Mouse (Mus musculus): Measurements from ENCODE around the gene Ralgps1. TPM values are rescaled to one million over a fixed set of nuclear protein-coding genes. Genes with fewer than 3 reads are reported as not detected.

The Ralgps1 gene
- polyA plus RNA-seq, 1 experiment from 2014 or later, result 14.6 TPM

DNA sequence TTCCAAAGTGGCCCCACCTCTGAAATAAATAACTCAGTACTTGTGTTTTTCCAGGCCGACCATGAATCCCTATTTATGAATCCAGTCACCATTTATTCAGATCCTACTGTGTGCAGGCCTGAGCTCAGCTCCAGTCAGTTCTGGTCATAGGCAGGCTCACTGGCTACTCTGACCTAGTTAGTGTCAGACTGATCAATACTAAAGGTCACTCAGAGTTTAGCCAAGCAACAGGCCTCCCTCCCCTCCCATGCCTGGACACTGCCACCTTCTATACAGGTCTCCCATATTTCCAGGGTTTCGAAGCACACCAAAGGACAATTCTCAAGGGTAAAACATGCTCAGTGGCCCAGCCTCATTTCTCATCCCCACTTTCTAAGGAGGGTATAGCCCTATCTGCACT is 100.7 kb downstream of the Ralgps1 start:
- WGBS, result 91% methylated on average over 2 of the region's 2 CpGs
- DNase-seq (ENCODE audit: low spot score) (no peak), ATAC-seq (ENCODE audit: insufficient read depth, low FRiP score, low TSS enrichment) (no peak)
- no peak overlapping the region for H3K4me3 ChIP-seq (ENCODE audit: low read depth, low read length)
- H3K36me3 ChIP-seq (ENCODE audit: control insufficient read depth, insufficient read depth, low read length), result no peaks in the 10 kb centered on the region
- no peaks in the 10 kb centered on the region for H3K27me3 ChIP-seq (ENCODE audit: control insufficient read depth, insufficient read depth, low read length)
- no peaks in the 10 kb centered on the region for H3K4me1 ChIP-seq (ENCODE audit: control insufficient read depth, insufficient read depth, low read length)
- H3K9me3 ChIP-seq (ENCODE audit: control insufficient read depth, low read length), result no peaks in the 10 kb centered on the region
- no peak overlapping the region for H3K4me2 ChIP-seq (ENCODE audit: low read depth)
- H3K9ac ChIP-seq (ENCODE audit: low read length), result no peak overlapping the region
- no peak overlapping the region for H3K27ac ChIP-seq (ENCODE audit: low read depth, low read length)

GRCm38 (mm10) chr2:33269132-33269493 is 102.2 kb downstream of the Ralgps1 start:
- Histone ChIP-seq H3K36me3 (ENCODE audit: control insufficient read depth, insufficient read depth, low read length) (no peaks in the 10 kb centered on the region), H3K4me3 (ENCODE audit: low read depth, low read length) (no peak overlapping the region), H3K4me1 (ENCODE audit: control insufficient read depth, insufficient read depth, low read length) (no peaks in the 10 kb centered on the region), H3K27ac (ENCODE audit: low read depth, low read length) (no peak overlapping the region), H3K9ac (ENCODE audit: low read length) (no peak overlapping the region), H3K4me2 (ENCODE audit: low read depth) (no peak overlapping the region), H3K9me3 (ENCODE audit: control insufficient read depth, low read length) (no peaks in the 10 kb centered on the region), H3K27me3 (ENCODE audit: control insufficient read depth, insufficient read depth, low read length) (no peaks in the 10 kb centered on the region)
- ATAC-seq (ENCODE audit: insufficient read depth, low FRiP score, low TSS enrichment) (no peak), DNase-seq (ENCODE audit: low spot score) (no peak)
- 89% methylated on average over 2 of the region's 2 CpGs for WGBS

DNA sequence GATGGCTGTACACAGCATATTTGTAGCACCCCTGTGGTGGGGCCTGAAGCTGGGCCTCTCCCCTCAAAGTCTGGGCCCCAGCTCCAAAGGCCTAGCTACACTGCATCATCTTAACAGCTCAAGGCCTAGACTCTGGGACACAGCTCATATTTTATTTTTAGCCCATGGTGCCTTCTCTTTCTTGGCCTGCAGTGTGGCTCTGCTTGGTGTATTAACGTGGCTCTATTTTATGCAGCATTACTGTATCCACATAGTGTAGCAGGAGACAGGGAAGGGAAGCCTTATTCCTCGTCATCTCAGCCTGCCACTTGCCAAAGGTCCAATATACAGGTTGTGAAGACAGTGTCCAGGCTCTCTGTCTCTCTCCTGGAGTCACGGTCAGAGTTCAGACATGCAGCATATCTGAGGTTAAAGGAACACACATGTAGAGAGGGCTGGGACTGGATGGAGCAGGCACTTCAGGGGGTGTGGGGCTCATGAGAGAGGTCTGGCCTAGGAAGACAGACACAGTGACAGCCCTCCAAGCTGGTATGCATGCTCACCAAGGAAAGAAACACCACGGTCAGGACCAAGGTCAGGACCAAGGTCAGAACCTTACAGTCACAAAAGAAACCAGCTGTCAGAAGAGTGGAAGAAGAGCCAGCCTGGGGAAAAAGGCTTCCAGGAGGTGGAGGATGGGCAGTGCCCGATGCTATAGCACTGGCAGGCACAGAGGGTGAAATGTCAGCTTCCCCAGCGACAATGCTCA is 102.7 kb downstream of the Ralgps1 start:
- Histone ChIP-seq H3K9me3 (ENCODE audit: control insufficient read depth, low read length) (no peaks in the 10 kb centered on the region), H3K4me2 (ENCODE audit: low read depth) (no peak overlapping the region), H3K4me3 (ENCODE audit: low read depth, low read length) (no peak overlapping the region), H3K4me1 (ENCODE audit: control insufficient read depth, insufficient read depth, low read length) (no peaks in the 10 kb centered on the region), H3K9ac (ENCODE audit: low read length) (no peak overlapping the region), H3K27ac (ENCODE audit: low read depth, low read length) (no peak overlapping the region), H3K27me3 (ENCODE audit: control insufficient read depth, insufficient read depth, low read length) (no peaks in the 10 kb centered on the region), H3K36me3 (ENCODE audit: control insufficient read depth, insufficient read depth, low read length) (no peaks in the 10 kb centered on the region)
- ATAC-seq (ENCODE audit: insufficient read depth, low FRiP score, low TSS enrichment) (no peak), DNase-seq (ENCODE audit: low spot score) (no peak)
- WGBS, result 77% methylated on average over 6 of the region's 6 CpGs

GRCm38 (mm10) chr2:33267075-33267474 is 104.2 kb downstream of the Ralgps1 start:
- Histone ChIP-seq H3K36me3 (ENCODE audit: control insufficient read depth, insufficient read depth, low read length) (no peaks in the 10 kb centered on the region), H3K4me3 (ENCODE audit: low read depth, low read length) (no peak overlapping the region), H3K27ac (ENCODE audit: low read depth, low read length) (no peak overlapping the region), H3K9me3 (ENCODE audit: control insufficient read depth, low read length) (no peaks in the 10 kb centered on the region), H3K4me2 (ENCODE audit: low read depth) (no peak overlapping the region), H3K9ac (ENCODE audit: low read length) (no peak overlapping the region), H3K4me1 (ENCODE audit: control insufficient read depth, insufficient read depth, low read length) (no peaks in the 10 kb centered on the region), H3K27me3 (ENCODE audit: control insufficient read depth, insufficient read depth, low read length) (no peaks in the 10 kb centered on the region)
- no peak for ATAC-seq (ENCODE audit: insufficient read depth, low FRiP score, low TSS enrichment)
- DNase-seq (ENCODE audit: low spot score), result no peak
- WGBS, result 77% methylated on average over 1 of the region's 1 CpGs

GRCm38 (mm10) chr2:33265793-33266192 is 105.5 kb downstream of the Ralgps1 start:
- H3K4me3 ChIP-seq (ENCODE audit: low read depth, low read length), result no peak overlapping the region
- H3K9me3 ChIP-seq (ENCODE audit: control insufficient read depth, low read length), result no peaks in the 10 kb centered on the region
- H3K4me2 ChIP-seq (ENCODE audit: low read depth), result no peak overlapping the region
- H3K9ac ChIP-seq (ENCODE audit: low read length), result no peak overlapping the region
- no peak for ATAC-seq (ENCODE audit: insufficient read depth, low FRiP score, low TSS enrichment)
- WGBS, result 83% methylated on average over 3 of the region's 3 CpGs
- no peaks in the 10 kb centered on the region for H3K27me3 ChIP-seq (ENCODE audit: control insufficient read depth, insufficient read depth, low read length)
- no peak for DNase-seq (ENCODE audit: low spot score)
- H3K36me3 ChIP-seq (ENCODE audit: control insufficient read depth, insufficient read depth, low read length), result no peaks in the 10 kb centered on the region
- no peaks in the 10 kb centered on the region for H3K4me1 ChIP-seq (ENCODE audit: control insufficient read depth, insufficient read depth, low read length)
- no peak overlapping the region for H3K27ac ChIP-seq (ENCODE audit: low read depth, low read length)

- DNase-seq (ENCODE audit: low spot score), result no peak
- no peak overlapping the region for H3K27ac ChIP-seq (ENCODE audit: low read depth, low read length)
- no peaks in the 10 kb centered on the region for H3K36me3 ChIP-seq (ENCODE audit: control insufficient read depth, insufficient read depth, low read length)
- H3K4me3 ChIP-seq (ENCODE audit: low read depth, low read length), result no peak overlapping the region
- no peaks in the 10 kb centered on the region for H3K9me3 ChIP-seq (ENCODE audit: control insufficient read depth, low read length)
- no peak for ATAC-seq (ENCODE audit: insufficient read depth, low FRiP score, low TSS enrichment)
- H3K9ac ChIP-seq (ENCODE audit: low read length), result no peak overlapping the region
- H3K4me1 ChIP-seq (ENCODE audit: control insufficient read depth, insufficient read depth, low read length), result no peaks in the 10 kb centered on the region
- WGBS, result 91% methylated on average over 3 of the region's 3 CpGs
- H3K27me3 ChIP-seq (ENCODE audit: control insufficient read depth, insufficient read depth, low read length), result no peaks in the 10 kb centered on the region
- H3K4me2 ChIP-seq (ENCODE audit: low read depth), result no peak overlapping the region
Observed at GRCm38 (mm10) chr2:33261475-33261874, 109.8 kb downstream of the Ralgps1 start.

GRCm38 (mm10) chr2:33260772-33261171 is 110.5 kb downstream of the Ralgps1 start:
- H3K4me1 ChIP-seq (ENCODE audit: control insufficient read depth, insufficient read depth, low read length), result no peaks in the 10 kb centered on the region
- H3K36me3 ChIP-seq (ENCODE audit: control insufficient read depth, insufficient read depth, low read length), result no peaks in the 10 kb centered on the region
- no peaks in the 10 kb centered on the region for H3K27me3 ChIP-seq (ENCODE audit: control insufficient read depth, insufficient read depth, low read length)
- H3K9ac ChIP-seq (ENCODE audit: low read length), result no peak overlapping the region
- H3K27ac ChIP-seq (ENCODE audit: low read depth, low read length), result no peak overlapping the region
- 90% methylated on average over 8 of the region's 8 CpGs for WGBS
- no peak overlapping the region for H3K4me3 ChIP-seq (ENCODE audit: low read depth, low read length)
- DNase-seq (ENCODE audit: low spot score), result no peak
- no peaks in the 10 kb centered on the region for H3K9me3 ChIP-seq (ENCODE audit: control insufficient read depth, low read length)
- ATAC-seq (ENCODE audit: insufficient read depth, low FRiP score, low TSS enrichment), result no peak
- no peak overlapping the region for H3K4me2 ChIP-seq (ENCODE audit: low read depth)

DNA sequence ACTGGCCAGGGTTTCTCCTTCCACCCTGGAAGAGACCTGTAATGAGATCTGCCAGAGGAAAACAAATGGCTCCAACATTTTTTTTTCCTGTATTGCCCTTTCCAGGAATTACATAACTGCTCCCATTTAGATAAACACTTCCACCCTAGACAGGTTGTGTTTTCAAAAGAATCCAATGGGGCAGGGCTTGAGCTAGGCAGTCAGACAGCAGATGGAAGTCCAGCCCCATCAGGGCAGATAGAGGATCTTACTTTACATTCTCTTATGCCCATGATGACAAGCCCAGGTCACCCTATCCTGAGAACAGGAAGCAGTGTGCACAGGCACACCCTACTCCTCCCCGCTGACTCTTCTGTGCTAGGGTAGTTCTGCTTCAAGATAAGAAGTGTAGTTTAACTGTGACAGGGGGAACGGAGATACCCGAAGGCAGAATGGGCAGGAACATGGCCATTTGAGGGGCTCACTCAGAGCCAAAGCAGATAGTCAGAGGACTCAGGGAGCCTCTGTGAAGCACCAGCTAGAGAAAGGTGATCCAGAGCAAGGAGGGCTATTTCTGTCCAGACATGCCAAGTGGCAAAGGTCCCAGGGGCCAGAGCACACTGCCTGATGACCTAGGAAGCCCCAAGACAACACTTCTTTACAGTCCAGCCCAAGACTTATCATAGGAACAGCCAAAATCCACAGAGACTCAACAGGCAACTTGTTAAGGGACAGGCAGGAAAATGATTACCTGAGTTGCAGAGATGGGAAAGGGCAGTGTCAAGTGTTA is 114.3 kb downstream of the Ralgps1 start:
- Histone ChIP-seq H3K4me3 (ENCODE audit: low read depth, low read length) (no peak overlapping the region), H3K36me3 (ENCODE audit: control insufficient read depth, insufficient read depth, low read length) (no peaks in the 10 kb centered on the region), H3K27ac (ENCODE audit: low read depth, low read length) (no peak overlapping the region), H3K27me3 (ENCODE audit: control insufficient read depth, insufficient read depth, low read length) (no peaks in the 10 kb centered on the region), H3K9ac (ENCODE audit: low read length) (no peak overlapping the region), H3K4me2 (ENCODE audit: low read depth) (no peak overlapping the region), H3K4me1 (ENCODE audit: control insufficient read depth, insufficient read depth, low read length) (no peaks in the 10 kb centered on the region), H3K9me3 (ENCODE audit: control insufficient read depth, low read length) (no peaks in the 10 kb centered on the region)
- 96% methylated on average over 3 of the region's 3 CpGs for WGBS
- DNase-seq (ENCODE audit: low spot score), result no peak
- no peak for ATAC-seq (ENCODE audit: insufficient read depth, low FRiP score, low TSS enrichment)

Data from neural tube, embryonic 11.5 days (tissue).